Mouse (Mus musculus): Measurements from ENCODE around the gene Appl1. TPM values are rescaled to one million over a fixed set of nuclear protein-coding genes. Genes with fewer than 3 reads are reported as not detected.

Gene Appl1
- 10 to 100 TPM; 46.3 to 47.1 TPM for total RNA-seq (2023)

DNA sequence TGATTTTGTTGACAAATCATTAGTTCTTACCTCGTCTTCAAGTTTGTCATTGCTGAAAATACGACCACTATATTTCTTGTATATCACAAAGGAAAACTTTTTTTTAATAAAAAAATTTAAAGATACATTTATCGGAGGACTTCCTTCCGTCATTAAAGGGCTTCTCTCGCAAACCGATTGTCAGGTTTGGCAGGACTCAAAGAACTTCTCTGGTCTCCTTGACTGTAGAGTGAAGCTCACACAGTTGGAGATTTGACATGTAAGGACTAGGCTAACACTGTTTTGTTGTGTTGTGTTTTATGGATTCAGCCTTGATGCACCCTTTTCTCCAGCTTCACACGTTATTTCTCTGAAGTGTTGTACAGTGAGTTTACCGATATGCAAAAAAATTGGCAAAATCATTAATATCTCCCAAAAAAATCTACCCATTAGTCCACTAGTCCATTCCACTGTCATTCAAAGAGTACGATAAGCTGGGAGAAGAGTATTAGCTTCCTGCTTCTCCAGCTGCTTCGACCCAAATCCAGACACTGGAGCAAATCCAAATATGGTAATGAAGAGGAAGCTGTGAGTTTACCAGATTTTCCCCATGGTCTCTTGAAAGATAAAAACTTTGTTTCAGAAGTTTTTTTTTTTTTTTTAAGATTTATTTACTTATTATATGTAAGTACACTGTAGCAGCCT is at the start of gene Appl1:
Gene Appl1 (minus strand): TSS at position 127 of the 684 bp plus-strand sequence.

DNA sequence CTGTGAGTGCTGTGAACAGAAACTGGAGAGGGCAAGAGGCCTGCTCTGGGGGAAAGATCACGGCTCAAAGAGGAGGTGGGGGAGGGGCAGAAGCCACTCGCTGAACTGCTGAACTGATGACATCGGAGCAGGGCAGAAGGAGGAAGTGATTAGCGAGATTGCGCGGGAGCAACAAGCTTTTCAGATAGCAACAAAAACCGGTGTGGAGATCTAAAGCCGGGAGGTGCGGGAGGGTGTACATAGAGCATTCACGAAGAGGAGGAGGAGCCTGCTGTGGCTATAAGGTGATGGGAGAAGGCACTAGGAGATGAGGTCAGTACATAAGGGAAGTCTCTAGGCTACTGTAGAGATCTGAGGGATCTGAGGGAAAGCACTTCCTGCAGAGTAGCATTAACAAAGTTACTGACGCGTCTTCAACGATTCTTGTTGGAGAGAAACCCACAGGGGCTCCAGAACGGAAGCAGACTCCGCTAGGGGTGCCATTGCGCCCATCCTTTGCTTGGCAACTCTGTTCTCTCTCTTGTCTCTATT is 23.2 kb upstream of the Appl1 start, which contains the start of gene Hesx1:
Gene Hesx1 (plus strand): TSS at position 206 of the 531 bp plus-strand sequence.

GRCm38 (mm10) chr14:26894392-26894791 is 76.6 kb downstream of the Appl1 start, which contains the start of gene Asb14:
Asb14 (plus strand) TSS chr14:26894557.

Other genes starting within 250 kb of the Appl1 start
- gene Asb14, start 76.7 kb downstream of the Appl1 start, total RNA-seq (2023): not detected
- not detected for gene Hesx1, start 23.2 kb upstream of the Appl1 start, total RNA-seq (2023)
- under 1 TPM; 0.47 to 0.95 TPM for gene Il17rd, start 67.7 kb upstream of the Appl1 start, total RNA-seq (2023)
- gene Arhgef3, start 143.7 kb upstream of the Appl1 start, total RNA-seq (2023): 100 to 1,000 TPM; 107 to 110 TPM